In the genomic region with DNA sequence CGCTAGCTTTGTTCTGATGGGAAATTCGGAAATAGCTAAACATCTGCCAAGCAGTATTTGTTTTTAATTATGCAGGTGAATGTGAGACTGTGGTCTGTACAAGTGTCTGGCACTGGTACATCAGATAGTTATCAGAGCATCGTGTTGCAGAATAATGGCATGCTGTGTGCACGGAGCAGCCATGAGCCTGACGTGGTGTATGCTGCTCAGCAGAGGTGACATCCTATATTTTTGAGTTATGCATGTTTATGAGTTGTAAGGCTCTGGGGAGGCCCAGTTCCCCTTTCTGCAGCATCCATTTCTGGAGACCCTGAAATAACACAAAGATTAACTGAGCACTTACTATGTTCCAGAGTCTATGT, we compare ENCODE assay signal across 24 mouse cellular contexts.
"Had no signal": no experiment of that assay in that cellular context is flagged by ENCODE, and none has a peak within 500 bp of the region (broad histone marks: within the 10 kb centered on the region; RNA-seq: fewer than 3 reads in every experiment).

No protein-coding gene starts in this region.

- H3K36me3 ChIP-seq: heart, embryonic 13.5 days; heart, embryonic 15.5 days; hindbrain, embryonic 13.5 days; hindbrain, embryonic 15.5 days; kidney, embryonic 15.5 days; limb, embryonic 13.5 days; liver, embryonic 12.5 days had no signal

- H3K27me3 ChIP-seq: heart, embryonic 13.5 days; heart, embryonic 15.5 days; hindbrain, embryonic 13.5 days; hindbrain, embryonic 15.5 days; kidney, embryonic 15.5 days; limb, embryonic 13.5 days; liver, embryonic 12.5 days had no signal

- H3K4me2 ChIP-seq: heart, embryonic 11.5 days; heart, embryonic 13.5 days; heart, embryonic 15.5 days; hindbrain, embryonic 13.5 days; hindbrain, embryonic 15.5 days; kidney, embryonic 15.5 days; limb, embryonic 13.5 days; liver, embryonic 12.5 days had no signal

- H3K9ac ChIP-seq: heart, embryonic 13.5 days; heart, embryonic 15.5 days; hindbrain, embryonic 13.5 days; hindbrain, embryonic 15.5 days; kidney, embryonic 15.5 days; limb, embryonic 13.5 days; liver, embryonic 12.5 days; liver, embryonic 14.5 days had no signal

- H3K27ac ChIP-seq: heart, embryonic 13.5 days; heart, embryonic 15.5 days; hindbrain, embryonic 13.5 days; hindbrain, embryonic 15.5 days; hindbrain, postnatal 0 days; kidney, embryonic 15.5 days; kidney, postnatal 0 days; limb, embryonic 13.5 days; liver, embryonic 12.5 days; liver, embryonic 14.5 days had no signal

- DNase-seq: gastrocnemius, postnatal 14 days; gastrocnemius, postnatal 36 days; heart, adult 18-20 months; heart, postnatal 14 days; heart, postnatal 36 days; kidney, adult 11 months; kidney, adult 2 months; kidney, adult 9 months; kidney, postnatal 14 days; kidney, postnatal 36 days; layer of hippocampus, adult 9-11 months; layer of hippocampus, postnatal 36 days had no signal

- H3K9me3 ChIP-seq: heart, embryonic 13.5 days; heart, embryonic 15.5 days; hindbrain, embryonic 13.5 days; hindbrain, embryonic 15.5 days; kidney, embryonic 15.5 days; limb, embryonic 13.5 days; liver, embryonic 12.5 days had no signal

- ATAC-seq: hindbrain, postnatal 0 days; intestine, embryonic 16.5 days; liver, embryonic 12.5 days had no signal

- H3K4me3 ChIP-seq: heart, embryonic 13.5 days; heart, embryonic 15.5 days; hindbrain, embryonic 13.5 days; hindbrain, embryonic 15.5 days; kidney, embryonic 15.5 days; limb, embryonic 13.5 days; liver, embryonic 12.5 days had no signal

- H3K4me1 ChIP-seq: heart, embryonic 15.5 days; hindbrain, embryonic 15.5 days; kidney, embryonic 15.5 days; liver, embryonic 12.5 days had no signal
